In genomic region chr3:136871772-136872532, GRCm38 (mm10) we compare ENCODE assay signal across 8 mouse cellular contexts.
DNase-seq lines count a peak whose midpoint lies in the region; ATAC-seq lines count a peak whose summit lies in the region.

No protein-coding gene starts in this region.

- DNase-seq in left cerebral cortex, postnatal 4 days: peak; percentile 8
- no peak for DNase-seq in left cerebral cortex, postnatal 36 days (ENCODE audit: low spot score in 2 of 2)
- peak; percentile 49 for DNase-seq in hindlimb bud, embryonic 11.5 days (ENCODE audit: extremely low spot score, low read depth, low spot score)
- peak; percentile 28 for DNase-seq in lung, postnatal 10 days
- no peak for DNase-seq in right cerebral cortex, postnatal 4 days
- no peak for DNase-seq in spleen, postnatal 10 days (ENCODE audit: low spot score in 2 of 2)
- no peak for DNase-seq in urinary bladder, postnatal 10 days (ENCODE audit: low spot score)

- H3K4me2 ChIP-seq in embryonic facial prominence, embryonic 15.5 days (replicated peaks): no peak overlapping the region

- 53% methylated on average over 14 of the region's 14 CpGs for WGBS in embryonic facial prominence, embryonic 15.5 days

- no peak overlapping the region for H3K9ac ChIP-seq in embryonic facial prominence, embryonic 15.5 days

- ATAC-seq in embryonic facial prominence, embryonic 15.5 days (ENCODE audit: insufficient number of reproducible peaks, low FRiP score, low TSS enrichment, low read depth): no peak

- no peaks in the 10 kb centered on the region for H3K36me3 ChIP-seq in embryonic facial prominence, embryonic 15.5 days

- H3K27me3 ChIP-seq in embryonic facial prominence, embryonic 15.5 days: no peaks in the 10 kb centered on the region

- intact Hi-C loops in left cerebral cortex, postnatal 4 days (cut with DNase I): no loop called here
- intact Hi-C loops in left cerebral cortex, postnatal 36 days (cut with DNase I): no loop called here

- no peak overlapping the region for H3K4me3 ChIP-seq in embryonic facial prominence, embryonic 15.5 days (replicated peaks)

- 0 out of 2 replicates have a peak overlapping the region, but pooled peaks have one; percentile 17 for H3K27ac ChIP-seq in embryonic facial prominence, embryonic 15.5 days (replicated peaks)

- H3K4me1 ChIP-seq in embryonic facial prominence, embryonic 15.5 days: peaks cover 11% of the 10 kb centered on the region

- H3K9me3 ChIP-seq in embryonic facial prominence, embryonic 15.5 days (replicated peaks): no peaks in the 10 kb centered on the region

Comparison
In these comparisons a context has a peak if more than half of its experiments do, and no peak if none do; other contexts are left out.
1. DNase-seq: peak in left cerebral cortex, postnatal 4 days (single experiment), hindlimb bud, embryonic 11.5 days (single experiment) and lung, postnatal 10 days (single experiment); none in left cerebral cortex, postnatal 36 days (0 of 2), right cerebral cortex, postnatal 4 days (single experiment), spleen, postnatal 10 days (0 of 2) and urinary bladder, postnatal 10 days (single experiment).